In the genomic region with DNA sequence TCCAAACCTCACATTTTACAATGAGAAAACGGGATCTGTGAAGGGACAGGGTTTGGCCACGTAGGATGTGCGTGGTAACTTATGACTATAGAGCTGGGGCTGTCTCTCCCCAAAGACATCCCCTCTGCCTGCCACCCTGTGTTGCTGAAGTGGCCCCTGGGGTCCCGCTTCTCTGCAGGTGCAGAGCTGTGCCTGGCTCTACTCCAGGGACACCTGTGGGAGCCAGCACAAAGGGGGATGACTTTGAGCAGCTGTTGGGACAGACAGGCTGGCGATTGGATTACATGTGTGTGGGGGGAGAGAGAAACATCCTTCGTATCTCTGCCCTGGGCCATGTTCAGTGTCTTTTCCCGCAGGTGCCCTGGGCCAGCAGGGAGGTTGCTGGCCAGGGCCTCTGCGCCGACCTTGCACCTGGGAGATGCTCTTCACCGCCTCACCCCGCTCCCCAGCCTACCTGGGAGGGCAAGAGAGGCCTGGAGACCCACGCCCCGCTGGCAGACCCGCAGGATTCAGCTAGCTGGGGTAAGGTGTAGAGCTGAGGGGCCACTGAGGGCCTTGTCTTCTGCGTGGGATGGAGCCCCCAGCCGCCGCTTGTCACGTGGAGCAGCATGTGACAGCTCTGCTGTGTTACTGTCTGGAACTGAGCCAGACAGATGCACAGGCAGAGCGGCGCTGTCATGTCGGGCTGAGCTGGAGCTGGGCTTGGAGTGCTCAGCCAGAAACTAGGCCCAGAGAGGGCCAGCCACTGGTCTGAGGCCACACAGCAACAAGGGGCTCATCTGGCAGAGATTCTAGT, we compare ENCODE assay signal across 8 mouse cellular contexts. TPM values are rescaled to one million over a fixed set of nuclear protein-coding genes. Genes with fewer than 3 reads are reported as not detected.
DNase-seq lines count a peak whose midpoint lies in the region; ATAC-seq and TF ChIP-seq lines count a peak whose summit lies in the region.

No protein-coding gene starts in this region.

- no peaks in the 10 kb centered on the region for H3K79me2 ChIP-seq in myocyte (ENCODE audit: control insufficient read depth, insufficient read depth)

- TF ChIP-seq POLR2A in myocyte (IDR thresholded peaks at IDR 0.05; ENCODE audit: insufficient read length, low read depth): no peak

- H3K4me2 ChIP-seq in kidney, postnatal 0 days (ENCODE audit: low read length): no peak overlapping the region
- H3K4me2 ChIP-seq in embryonic facial prominence, embryonic 11.5 days (ENCODE audit: low read depth, low read length): no peak overlapping the region
- peak overlapping the region; percentile 56 for H3K4me2 ChIP-seq in myocyte (ENCODE audit: low read depth)

- no peak overlapping the region for H3ac ChIP-seq in myocyte (ENCODE audit: control insufficient read depth, insufficient read length)

- peaks cover 18% of the 10 kb centered on the region for H3K4me1 ChIP-seq in kidney, postnatal 0 days (replicated peaks; ENCODE audit: insufficient read depth, low read length)
- no peaks in the 10 kb centered on the region for H3K4me1 ChIP-seq in embryonic facial prominence, embryonic 11.5 days (ENCODE audit: control insufficient read depth, insufficient read depth, low read length)

- no peak for ATAC-seq in kidney, postnatal 0 days (replicated peaks; ENCODE audit: low FRiP score, low read depth)
- ATAC-seq in embryonic facial prominence, embryonic 11.5 days (replicated peaks; ENCODE audit: insufficient number of reproducible peaks, low FRiP score, low TSS enrichment, low read depth): no peak
- ATAC-seq in frontal cortex, adult (ENCODE audit: low TSS enrichment): no peak

- no peak for TF ChIP-seq CTCF in kidney, postnatal 0 days (IDR thresholded peaks at IDR 0.05; ENCODE audit: low read depth)

- no peaks in the 10 kb centered on the region for H3K27me3 ChIP-seq in kidney, postnatal 0 days (ENCODE audit: insufficient read depth, low read length)
- H3K27me3 ChIP-seq in embryonic facial prominence, embryonic 11.5 days (ENCODE audit: control insufficient read depth, insufficient read depth, low read length): no peaks in the 10 kb centered on the region
- no peaks in the 10 kb centered on the region for H3K27me3 ChIP-seq in myocyte (ENCODE audit: control insufficient read depth, insufficient read depth, insufficient read length)

- no peaks in the 10 kb centered on the region for H3K9me3 ChIP-seq in kidney, postnatal 0 days (replicated peaks; ENCODE audit: low read length)
- no peaks in the 10 kb centered on the region for H3K9me3 ChIP-seq in embryonic facial prominence, embryonic 11.5 days (replicated peaks; ENCODE audit: control insufficient read depth, low read length)

- no peak overlapping the region for H3K9ac ChIP-seq in kidney, postnatal 0 days (ENCODE audit: low read depth, low read length)
- H3K9ac ChIP-seq in embryonic facial prominence, embryonic 11.5 days (replicated peaks; ENCODE audit: low read length): no peak overlapping the region; the same call in 1 of the 2 replicates

- peak overlapping the region; percentile 68; the same call in 1 of the 2 replicates for H3K27ac ChIP-seq in kidney, postnatal 0 days
- 0 out of 2 replicates have a peak overlapping the region, but pooled peaks have one; percentile 16 for H3K27ac ChIP-seq in embryonic facial prominence, embryonic 11.5 days (replicated peaks; ENCODE audit: low read depth, low read length)

- H3K36me3 ChIP-seq in kidney, postnatal 0 days (ENCODE audit: insufficient read depth, low read length): no peaks in the 10 kb centered on the region
- no peaks in the 10 kb centered on the region for H3K36me3 ChIP-seq in embryonic facial prominence, embryonic 11.5 days (replicated peaks; ENCODE audit: control insufficient read depth, insufficient read depth, low read depth, low read length)
- H3K36me3 ChIP-seq in myocyte (ENCODE audit: control insufficient read depth, insufficient read depth): no peaks in the 10 kb centered on the region

- 53% methylated on average over 21 of the region's 21 CpGs for WGBS in kidney, postnatal 0 days
- WGBS in embryonic facial prominence, embryonic 11.5 days: 79% methylated on average over 21 of the region's 21 CpGs

- no peak overlapping the region for H3K4me3 ChIP-seq in kidney, postnatal 0 days (replicated peaks; ENCODE audit: low read depth, low read length)
- no peak overlapping the region for H3K4me3 ChIP-seq in embryonic facial prominence, embryonic 11.5 days (ENCODE audit: low read depth, low read length)
- no peak overlapping the region for H3K4me3 ChIP-seq in myocyte

- DNase-seq in kidney, postnatal 0 days (ENCODE audit: low spot score): peak; percentile 19
- DNase-seq in kidney, adult 11 months: no peak
- peak; percentile 25 for DNase-seq in R1 (ENCODE audit: low read depth, low spot score)
- DNase-seq in embryonic facial prominence, embryonic 11.5 days (ENCODE audit: low spot score): no peak
- DNase-seq in frontal cortex, postnatal 36 days (ENCODE audit: low spot score in 2 of 2): no peak
- no peak for DNase-seq in frontal cortex, postnatal 14 days (ENCODE audit: low spot score in 2 of 2)

TF ChIP-seq in myocyte, 11 proteins besides CTCF, POLR2A, EP300 and RAD21:
- peak in 2 of 3 experiments; percentile 55 to 75 for TF ChIP-seq MYOD1 (IDR thresholded peaks at IDR 0.05; ENCODE audit: control insufficient read depth in 1 of 3, insufficient read length in 2 of 3, low read depth in 2 of 3)
- TF ChIP-seq MYOG (IDR thresholded peaks at IDR 0.05; ENCODE audit: control insufficient read depth in 1 of 3, insufficient read depth in 1 of 3, insufficient read length in 2 of 3, low read depth in 2 of 3): peak in 1 of 3 experiments; percentile 58
- no peak for TF ChIP-seq REST (IDR thresholded peaks at IDR 0.05; ENCODE audit: insufficient read depth, insufficient read length)

RNA-seq across cellular contexts. Expression of gene Aldh3b1, which starts 0.9 kb away (rescaled TPM):
- polyA plus RNA-seq in kidney, postnatal 0 days (2015; fragmentation: Nextera tagmentation; extraction: Ambion mirVana): 3.8 and 3.9 TPM in 2 replicates
- polyA plus RNA-seq in embryonic facial prominence, embryonic 11.5 days (2014; fragmentation: Nextera tagmentation; extraction: Ambion mirVana): 0.49 and 1.00 TPM in 2 replicates
- 51.8 TPM for polyA plus RNA-seq in myocyte (2012; fragmentation: generic; extraction: Trizol)

RNA-seq across cellular contexts. Expression of gene Unc93b1, which starts 4.5 kb away (rescaled TPM):
- polyA plus RNA-seq in kidney, postnatal 0 days (2015; fragmentation: Nextera tagmentation; extraction: Ambion mirVana): 24.2 and 25.5 TPM in 2 replicates
- 6.0 and 6.3 TPM in 2 replicates for polyA plus RNA-seq in embryonic facial prominence, embryonic 11.5 days (2014; fragmentation: Nextera tagmentation; extraction: Ambion mirVana)
- polyA plus RNA-seq in myocyte (2012; fragmentation: generic; extraction: Trizol): 4.0 TPM

RNA-seq across cellular contexts. Expression of gene Ndufs8, which starts 17.9 kb away (rescaled TPM):
- 417 and 423 TPM in 2 replicates for polyA plus RNA-seq in kidney, postnatal 0 days (2015; fragmentation: Nextera tagmentation; extraction: Ambion mirVana)
- polyA plus RNA-seq in embryonic facial prominence, embryonic 11.5 days (2014; fragmentation: Nextera tagmentation; extraction: Ambion mirVana): 248 and 267 TPM in 2 replicates
- polyA plus RNA-seq in myocyte (2012; fragmentation: generic; extraction: Trizol): 482 TPM

RNA-seq across cellular contexts. Expression of gene Tcirg1, which starts 23.5 kb away (rescaled TPM):
- 31.4 and 33.0 TPM in 2 replicates for polyA plus RNA-seq in kidney, postnatal 0 days (2015; fragmentation: Nextera tagmentation; extraction: Ambion mirVana)
- 16.3 and 21.8 TPM in 2 replicates for polyA plus RNA-seq in embryonic facial prominence, embryonic 11.5 days (2014; fragmentation: Nextera tagmentation; extraction: Ambion mirVana)
- 50.9 TPM for polyA plus RNA-seq in myocyte (2012; fragmentation: generic; extraction: Trizol)

RNA-seq across cellular contexts. Expression of gene Aldh3b3, which starts 28.0 kb away (rescaled TPM):
- 0.07 TPM in 1 of 2 replicates, not detected in the other for polyA plus RNA-seq in kidney, postnatal 0 days (2015; fragmentation: Nextera tagmentation; extraction: Ambion mirVana)
- not detected in 2 replicates for polyA plus RNA-seq in embryonic facial prominence, embryonic 11.5 days (2014; fragmentation: Nextera tagmentation; extraction: Ambion mirVana)
- 1.2 TPM for polyA plus RNA-seq in myocyte (2012; fragmentation: generic; extraction: Trizol)

Comparison
In these comparisons a context has a peak if more than half of its experiments do, and no peak if none do; other contexts are left out.
1. DNase-seq: peak in kidney, postnatal 0 days (single experiment) and R1 (single experiment); none in kidney, adult 11 months (single experiment), embryonic facial prominence, embryonic 11.5 days (single experiment), frontal cortex, postnatal 36 days (0 of 2) and frontal cortex, postnatal 14 days (0 of 2).
2. RNA of gene Aldh3b1, which starts 0.9 kb away (polyA plus RNA-seq): 51.8 TPM in myocyte (single experiment); 3.8 to 3.9 TPM in kidney, postnatal 0 days and 0.49 to 1.00 TPM in embryonic facial prominence, embryonic 11.5 days; every median in the first group is over 10 times any median in the second.